Mouse (Mus musculus) heart, embryonic 15.5 days (tissue): ENCODE measurements around the gene Gfi1b. TPM values are rescaled to one million over a fixed set of nuclear protein-coding genes. Genes with fewer than 3 reads are reported as not detected.
A peak's percentile ranks its signal among the peaks of the same experiment; 100 is the strongest.

Experiments used
- ATAC-seq: fragments of 200-750 bp; cut with Nextera tagmentation; replicated peaks from 2 replicates; pipeline ENCODE4 v1.8.0; 2017; ENCODE audit warnings: low read depth, moderate TSS enrichment; ENCODE audit not compliant: insufficient number of reproducible peaks, insufficient read depth, low FRiP score
- H3K27ac ChIP-seq: fragments of 300-500 bp; sonication (generic); 2 replicates; pipeline ENCODE4 v1.5.1; 2015; ENCODE audit warnings: mild to moderate bottlenecking, inconsistent platforms
- H3K27me3 ChIP-seq: fragments of 300-500 bp; sonication (generic); 2 replicates; pipeline ENCODE4 v1.6.1; 2015; ENCODE audit warnings: inconsistent platforms
- H3K36me3 ChIP-seq: fragments of 300-500 bp; sonication (generic); 2 replicates; pipeline ENCODE4 v1.6.1; 2015; ENCODE audit warnings: mild to moderate bottlenecking, inconsistent platforms
- H3K4me1 ChIP-seq: fragments of 300-500 bp; sonication (generic); replicated peaks from 2 replicates; pipeline ENCODE4 v1.6.1; 2015; ENCODE audit warnings: inconsistent platforms
- H3K4me2 ChIP-seq: fragments of 300-500 bp; sonication (generic); 2 replicates; pipeline ENCODE4 v1.6.1; 2015; ENCODE audit warnings: inconsistent platforms, mild to moderate bottlenecking, moderate library complexity
- H3K4me3 ChIP-seq: fragments of 300-500 bp; sonication (generic); 2 replicates; pipeline ENCODE4 v1.5.1; 2015; ENCODE audit warnings: mild to moderate bottlenecking, inconsistent platforms
- H3K9ac ChIP-seq: fragments of 300-500 bp; sonication (generic); 2 replicates; pipeline ENCODE4 v1.6.1; 2015; ENCODE audit warnings: mild to moderate bottlenecking, inconsistent platforms
- H3K9me3 ChIP-seq: fragments of 300-500 bp; sonication (generic); replicated peaks from 2 replicates; pipeline ENCODE4 v1.6.1; 2016; ENCODE audit warnings: inconsistent platforms
- WGBS: fragments of 180-500 bp; shearing (Covaris S2); methylation state at CpG from one replicate; pipeline ENCODE4 v1.1.7; 2015; ENCODE audit warnings: mixed read lengths; 5-methylcytosine and 5-hydroxymethylcytosine counted together
- polyA plus RNA-seq: library from polyadenylated mRNA; unstranded; fragments of >200 nt; fragmentation: Nextera tagmentation; extraction: Ambion mirVana; gene quantifications from 2 replicates; pipeline ENCODE4 v1.2.1, GENCODE M21; 2015

Gene Gfi1b
- polyA plus RNA-seq, 1 experiment from 2014 or later: 0.25 TPM

DNA sequence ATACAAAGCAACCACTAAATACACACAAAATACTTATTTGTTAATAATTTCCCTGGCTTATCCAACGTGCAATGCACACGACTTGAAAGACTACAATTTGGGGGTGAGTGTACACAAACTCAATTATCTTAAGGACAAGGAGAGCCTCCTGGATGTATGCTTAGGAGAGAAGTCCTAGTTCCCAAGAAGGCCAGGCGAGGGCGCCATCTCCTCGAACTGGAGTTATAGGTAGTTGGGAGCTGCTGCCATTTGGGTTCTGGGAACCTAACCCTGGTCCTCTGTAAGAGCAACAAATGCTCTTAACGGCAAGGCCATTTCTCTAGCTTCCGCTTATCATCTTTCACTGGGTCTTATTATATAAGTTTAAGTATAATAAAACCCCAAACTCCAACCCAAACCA is 18.0 kb upstream of the Gfi1b start:
- Histone ChIP-seq H3K4me2 (no peak overlapping the region), H3K4me3 (no peak overlapping the region), H3K4me1 (peaks cover 16% of the 10 kb centered on the region), H3K9me3 (no peaks in the 10 kb centered on the region), H3K36me3 (no peaks in the 10 kb centered on the region), H3K9ac (no peak overlapping the region), H3K27me3 (no peaks in the 10 kb centered on the region), H3K27ac (no peak overlapping the region)
- ATAC-seq: no peak
- 56% methylated on average over 7 of the region's 7 CpGs for WGBS

DNA sequence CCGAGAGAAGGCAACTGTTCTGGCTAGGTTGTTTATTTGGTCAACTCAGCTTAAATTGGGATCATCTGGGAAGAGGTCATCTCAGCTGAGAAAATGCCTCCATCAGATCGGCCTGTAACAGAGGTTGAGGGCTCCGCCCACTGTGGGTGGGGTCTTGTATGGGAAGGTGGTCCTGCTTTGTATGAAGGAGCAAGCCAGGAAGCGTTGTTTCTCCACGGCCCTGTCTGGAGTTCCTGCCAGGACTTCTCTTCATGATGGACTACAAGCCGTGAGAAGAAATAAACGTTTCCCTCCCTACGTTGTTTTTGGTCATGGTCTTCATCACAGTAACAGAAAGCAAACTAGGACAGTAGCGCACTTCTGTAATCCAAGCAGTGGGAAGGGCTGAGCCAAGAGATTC is 17.1 kb upstream of the Gfi1b start:
- peaks cover 16% of the 10 kb centered on the region for H3K4me1 ChIP-seq
- 9% methylated on average over 9 of the region's 9 CpGs for WGBS
- H3K9me3 ChIP-seq: no peaks in the 10 kb centered on the region
- no peak overlapping the region for H3K4me3 ChIP-seq
- peak overlapping the region; percentile 21 for H3K4me2 ChIP-seq
- H3K27me3 ChIP-seq: no peaks in the 10 kb centered on the region
- no peak overlapping the region for H3K27ac ChIP-seq
- no peak overlapping the region for H3K9ac ChIP-seq
- no peak for ATAC-seq
- no peaks in the 10 kb centered on the region for H3K36me3 ChIP-seq

DNA sequence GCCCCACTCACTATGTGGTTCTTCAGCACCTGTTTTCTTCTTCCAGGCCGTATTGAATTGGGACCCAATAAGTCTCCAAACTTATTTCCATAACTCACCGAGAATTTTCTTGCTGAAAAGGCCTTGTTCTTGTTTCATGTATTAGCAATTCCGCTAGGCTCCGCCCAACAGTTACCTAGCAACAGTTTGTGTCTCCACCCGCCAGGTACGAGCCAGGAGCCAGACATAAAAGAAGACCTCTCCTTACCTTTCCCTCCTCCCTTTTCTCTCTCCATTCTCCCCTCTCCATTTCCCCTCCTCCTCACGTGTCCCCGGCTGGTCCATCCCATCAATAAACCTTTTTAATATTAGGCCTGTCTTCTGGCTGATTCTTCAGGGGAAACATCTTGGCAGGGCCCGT is 16.6 kb upstream of the Gfi1b start:
- Histone ChIP-seq H3K36me3 (no peaks in the 10 kb centered on the region), H3K9ac (no peak overlapping the region), H3K4me2 (peak overlapping the region; percentile 21), H3K9me3 (no peaks in the 10 kb centered on the region), H3K27ac (no peak overlapping the region), H3K27me3 (no peaks in the 10 kb centered on the region), H3K4me1 (peaks cover 16% of the 10 kb centered on the region), H3K4me3 (no peak overlapping the region)
- WGBS: 34% methylated on average over 9 of the region's 9 CpGs
- no peak for ATAC-seq

DNA sequence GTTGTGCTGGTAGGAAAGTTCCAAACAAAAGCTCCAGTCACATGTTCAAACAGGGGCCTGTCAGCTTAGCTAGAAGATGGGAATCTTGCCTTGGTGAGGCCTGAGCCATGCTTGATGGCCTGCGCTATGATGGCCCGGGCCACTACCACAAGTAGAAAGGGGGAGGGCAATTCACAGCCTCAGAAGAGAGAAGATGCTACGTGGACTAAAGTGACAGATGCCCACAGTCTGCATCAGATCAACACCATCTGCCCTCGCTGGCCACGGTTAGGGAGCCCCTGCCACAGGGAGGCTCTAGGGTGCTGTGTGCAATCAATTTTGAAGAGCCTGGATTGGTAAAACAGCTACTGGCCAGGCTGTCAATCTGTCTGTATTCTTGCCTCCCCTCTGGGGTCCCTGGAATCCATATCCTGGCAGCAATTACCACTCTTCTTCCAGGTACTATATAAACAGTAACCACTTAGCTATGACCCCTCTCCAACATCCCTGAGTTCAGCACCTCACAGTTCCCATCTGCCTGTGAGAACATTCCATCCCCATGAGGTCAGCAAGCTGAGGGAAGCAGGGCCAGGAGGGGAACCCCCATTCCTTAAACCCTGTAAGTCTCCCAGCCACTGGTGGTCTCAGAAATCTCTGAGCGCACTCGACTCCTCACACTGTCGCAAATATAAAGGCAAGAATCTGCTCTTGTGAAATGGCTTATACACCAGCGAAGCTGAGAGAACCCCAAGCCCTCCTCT is 15.5 kb upstream of the Gfi1b start:
- Histone ChIP-seq H3K4me1 (peaks cover 16% of the 10 kb centered on the region), H3K9me3 (no peaks in the 10 kb centered on the region), H3K4me3 (no peak overlapping the region), H3K36me3 (no peaks in the 10 kb centered on the region), H3K27ac (no peak overlapping the region), H3K27me3 (no peaks in the 10 kb centered on the region), H3K9ac (no peak overlapping the region), H3K4me2 (no peak overlapping the region)
- WGBS: 69% methylated on average over 9 of the region's 9 CpGs
- ATAC-seq: no peak

DNA sequence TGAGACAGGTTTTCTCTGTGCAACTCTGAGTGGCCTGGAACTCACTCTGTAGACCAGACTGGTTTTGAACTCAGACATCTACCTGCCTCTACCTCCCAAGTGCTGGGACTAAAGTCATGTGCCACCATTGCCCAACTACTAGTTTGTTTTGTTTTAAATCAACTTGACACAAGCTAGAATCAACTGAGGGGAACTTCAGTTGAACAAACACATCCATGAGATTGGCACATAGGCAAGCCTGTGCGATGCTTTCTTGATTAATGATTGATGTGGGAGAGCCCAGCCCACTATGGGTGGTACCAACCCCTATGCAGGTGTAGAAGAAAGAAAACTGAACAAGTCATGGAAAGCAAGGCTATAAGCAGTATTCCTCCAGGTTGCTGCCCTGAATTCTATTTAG is 13.4 kb upstream of the Gfi1b start:
- Histone ChIP-seq H3K27me3 (no peaks in the 10 kb centered on the region), H3K9me3 (no peaks in the 10 kb centered on the region), H3K4me3 (no peak overlapping the region), H3K27ac (no peak overlapping the region), H3K9ac (no peak overlapping the region), H3K4me2 (no peak overlapping the region), H3K4me1 (peaks cover 5% of the 10 kb centered on the region; the same call in 1 of the 2 replicates), H3K36me3 (no peaks in the 10 kb centered on the region)
- WGBS: 78% methylated on average over 1 of the region's 1 CpGs
- no peak for ATAC-seq

DNA sequence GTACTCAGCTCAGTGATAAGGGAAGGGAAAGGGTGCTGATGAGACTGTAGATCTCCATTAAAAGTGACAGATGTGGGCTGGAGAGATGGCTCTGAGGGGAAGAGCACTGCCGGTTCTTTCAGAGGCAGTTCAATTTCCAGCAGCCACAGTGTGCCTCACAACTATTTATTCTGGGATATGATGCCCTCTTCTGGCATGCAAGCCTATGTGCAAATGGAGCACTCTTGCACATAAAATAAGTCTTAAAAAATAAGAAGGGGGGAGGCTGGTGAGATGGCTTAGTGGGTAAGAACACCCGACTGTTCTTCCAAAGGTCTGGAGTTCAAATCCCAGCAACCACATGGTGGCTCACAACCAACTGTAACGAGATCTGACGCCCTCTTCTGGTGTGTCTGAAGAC is 11.4 kb upstream of the Gfi1b start:
- H3K36me3 ChIP-seq: no peaks in the 10 kb centered on the region
- no peaks in the 10 kb centered on the region for H3K9me3 ChIP-seq
- no peak for ATAC-seq
- no peaks in the 10 kb centered on the region for H3K27me3 ChIP-seq
- H3K4me3 ChIP-seq: no peak overlapping the region
- H3K9ac ChIP-seq: no peak overlapping the region
- 0 out of 2 replicates have a peak, but pooled peaks cover 4% of the 10 kb centered on the region for H3K4me1 ChIP-seq
- 44% methylated on average over 4 of the region's 4 CpGs for WGBS
- no peak overlapping the region for H3K27ac ChIP-seq
- no peak overlapping the region for H3K4me2 ChIP-seq

DNA sequence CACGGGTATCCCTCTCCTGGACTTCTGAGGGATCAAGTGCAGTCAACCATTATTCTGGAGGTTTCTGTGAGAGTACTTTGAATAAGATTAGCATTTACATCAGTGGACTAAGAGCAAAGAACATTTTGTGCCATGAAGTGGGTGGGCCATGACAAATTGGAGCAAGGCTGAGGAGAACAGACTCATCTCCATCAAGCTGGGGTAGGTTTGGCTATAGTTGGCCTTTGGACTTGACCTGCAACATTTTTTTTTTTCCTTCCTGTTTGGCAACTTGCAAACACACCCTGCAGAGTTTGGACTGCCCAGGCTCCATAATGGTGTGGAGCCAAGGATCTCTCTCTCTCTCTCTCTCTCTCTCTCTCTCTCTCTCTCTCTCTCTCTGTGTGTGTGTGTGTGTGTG is 10.8 kb upstream of the Gfi1b start:
- Histone ChIP-seq H3K9me3 (no peaks in the 10 kb centered on the region), H3K9ac (no peak overlapping the region), H3K27ac (no peak overlapping the region), H3K27me3 (peaks cover under 1% of the 10 kb centered on the region; the same call in 1 of the 2 replicates), H3K4me3 (no peak overlapping the region), H3K4me2 (no peak overlapping the region), H3K4me1 (0 out of 2 replicates have a peak, but pooled peaks cover 4% of the 10 kb centered on the region), H3K36me3 (no peaks in the 10 kb centered on the region)
- WGBS: 62% methylated on average over 1 of the region's 1 CpGs
- ATAC-seq: no peak

DNA sequence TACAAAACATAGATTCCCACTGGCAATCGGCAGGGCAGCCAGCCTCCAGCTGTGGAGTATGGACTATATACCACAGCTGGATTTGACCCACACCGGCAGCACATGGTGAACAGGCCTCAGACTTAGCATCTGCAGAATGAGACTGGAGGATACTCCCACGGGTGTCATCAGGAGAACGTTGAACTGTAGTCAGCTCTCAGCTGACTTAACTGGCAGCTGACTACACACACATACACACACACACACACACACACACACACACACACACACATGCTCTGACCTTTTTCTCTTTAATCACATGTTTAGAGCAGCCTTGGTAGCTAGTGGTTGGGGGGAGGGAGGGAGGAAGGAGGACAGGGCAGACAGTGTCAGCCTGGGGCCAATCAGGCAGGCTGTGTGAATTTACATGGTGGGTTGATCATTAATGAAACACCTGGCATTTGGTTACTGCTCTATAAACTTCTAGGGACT is 8.2 kb upstream of the Gfi1b start:
- Histone ChIP-seq H3K27ac (no peak overlapping the region), H3K9ac (no peak overlapping the region), H3K4me2 (no peak overlapping the region), H3K27me3 (peaks cover 5% of the 10 kb centered on the region; the same call in 1 of the 2 replicates), H3K4me3 (no peak overlapping the region), H3K9me3 (no peaks in the 10 kb centered on the region), H3K36me3 (no peaks in the 10 kb centered on the region), H3K4me1 (no peaks in the 10 kb centered on the region)
- no peak for ATAC-seq
- 34% methylated on average over 4 of the region's 4 CpGs for WGBS

DNA sequence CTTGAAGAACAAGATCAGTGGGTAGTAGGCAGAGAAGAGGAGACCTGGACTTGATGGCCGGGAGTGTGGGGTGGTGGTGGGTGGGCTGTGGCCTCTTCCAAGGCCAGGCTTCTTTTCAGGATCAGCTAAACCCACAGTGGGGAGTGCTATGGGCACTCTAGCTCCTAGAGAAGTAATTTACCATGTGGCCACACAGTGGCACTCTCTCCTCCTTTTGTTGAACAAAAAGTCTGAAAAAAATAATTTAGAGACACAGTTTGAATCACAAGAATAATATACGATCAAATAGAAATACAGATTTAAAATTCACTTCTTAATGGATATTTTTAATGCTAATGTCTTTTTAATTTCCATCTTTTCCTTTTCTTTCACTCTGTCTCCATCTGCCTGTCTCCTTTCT is 6.3 kb upstream of the Gfi1b start:
- Histone ChIP-seq H3K9ac (no peak overlapping the region), H3K27ac (no peak overlapping the region), H3K36me3 (no peaks in the 10 kb centered on the region), H3K4me2 (no peak overlapping the region), H3K9me3 (no peaks in the 10 kb centered on the region), H3K4me1 (no peaks in the 10 kb centered on the region), H3K4me3 (no peak overlapping the region), H3K27me3 (peaks cover 5% of the 10 kb centered on the region; the same call in 1 of the 2 replicates)
- WGBS: 51% methylated on average over 2 of the region's 2 CpGs
- ATAC-seq: no peak

DNA sequence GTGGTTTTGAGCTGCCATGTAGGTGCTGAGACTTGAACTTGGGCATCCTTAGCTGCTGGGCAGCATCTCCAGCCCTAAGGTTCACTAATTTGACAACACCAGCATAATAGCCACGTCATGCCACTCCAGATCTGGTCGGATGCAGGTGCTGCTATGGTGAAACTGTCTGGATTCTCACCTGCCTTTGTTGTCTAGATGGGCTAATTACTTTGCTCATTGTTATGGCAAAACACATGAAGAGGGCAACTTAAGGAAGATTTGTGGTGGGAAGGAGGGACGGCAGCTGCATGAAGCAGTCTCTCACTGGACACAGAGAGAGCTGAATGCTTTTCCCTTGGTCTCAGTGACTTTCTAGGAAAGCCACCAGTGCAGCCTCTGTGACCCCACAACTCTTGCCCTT is 4.3 kb upstream of the Gfi1b start:
- 73% methylated on average over 3 of the region's 3 CpGs for WGBS
- H3K4me2 ChIP-seq: no peak overlapping the region
- no peak overlapping the region for H3K27ac ChIP-seq
- H3K9me3 ChIP-seq: no peaks in the 10 kb centered on the region
- peaks cover 7% of the 10 kb centered on the region for H3K4me1 ChIP-seq
- no peaks in the 10 kb centered on the region for H3K36me3 ChIP-seq
- peaks cover 21% of the 10 kb centered on the region for H3K27me3 ChIP-seq
- no peak for ATAC-seq
- no peak overlapping the region for H3K9ac ChIP-seq
- H3K4me3 ChIP-seq: no peak overlapping the region

DNA sequence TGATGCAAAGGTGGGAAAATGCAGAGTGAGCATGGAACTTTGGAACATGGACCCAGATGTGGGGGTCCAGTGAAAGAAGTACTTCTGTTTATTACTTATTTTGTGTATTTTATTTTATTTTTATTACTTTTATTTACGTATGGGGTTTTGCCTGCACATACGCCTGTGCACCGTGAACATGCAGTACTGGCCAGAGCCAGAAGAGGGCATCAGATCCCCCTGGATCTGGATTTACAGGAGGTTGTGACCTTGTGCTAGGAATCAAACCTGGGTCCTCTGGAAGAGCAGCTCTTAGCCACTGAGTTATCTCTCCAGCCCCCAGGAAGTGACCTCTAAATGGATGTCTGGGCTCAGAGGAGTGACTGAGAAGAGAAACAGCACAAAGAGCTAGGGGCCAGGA is 3.1 kb upstream of the Gfi1b start:
- WGBS: 88% methylated on average over 3 of the region's 3 CpGs
- Histone ChIP-seq H3K27ac (no peak overlapping the region), H3K27me3 (peaks cover 27% of the 10 kb centered on the region), H3K9ac (no peak overlapping the region), H3K9me3 (no peaks in the 10 kb centered on the region), H3K4me3 (no peak overlapping the region), H3K36me3 (no peaks in the 10 kb centered on the region), H3K4me1 (peaks cover 7% of the 10 kb centered on the region), H3K4me2 (no peak overlapping the region)
- no peak for ATAC-seq

DNA sequence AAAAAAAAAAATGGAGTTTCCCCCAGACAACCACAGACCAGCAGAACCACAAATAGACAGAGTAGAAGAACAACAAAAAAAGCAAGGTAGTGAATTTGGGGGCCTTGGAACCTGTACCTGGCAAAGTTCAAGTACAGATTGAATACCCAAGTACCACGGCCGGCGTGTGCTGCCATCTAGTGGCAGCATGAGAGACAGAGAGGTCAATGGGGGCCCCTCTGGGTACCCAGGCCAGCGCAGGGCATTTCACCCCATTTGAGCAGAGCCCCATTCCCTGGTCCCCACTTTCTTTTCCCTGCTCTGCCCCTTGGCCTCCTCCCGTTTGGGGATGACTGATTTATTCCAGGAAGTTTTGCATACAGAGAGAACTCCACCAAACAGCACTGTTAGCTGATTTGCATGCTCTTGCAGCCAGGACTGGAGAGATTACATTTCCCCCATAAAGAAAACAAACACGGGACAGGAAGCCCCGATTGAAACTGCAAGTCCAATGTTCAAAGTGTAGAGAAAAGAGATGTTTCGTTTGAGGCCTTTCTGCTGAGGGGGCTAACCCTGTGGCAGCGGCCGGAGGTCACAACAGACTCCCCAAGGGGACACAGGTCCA is 841 bp upstream of the Gfi1b start:
- peaks cover 9% of the 10 kb centered on the region for H3K4me1 ChIP-seq
- no peak for ATAC-seq
- no peak overlapping the region for H3K4me3 ChIP-seq
- no peaks in the 10 kb centered on the region for H3K36me3 ChIP-seq
- no peak overlapping the region for H3K27ac ChIP-seq
- H3K9ac ChIP-seq: no peak overlapping the region
- WGBS: 21% methylated on average over 10 of the region's 10 CpGs
- no peaks in the 10 kb centered on the region for H3K9me3 ChIP-seq
- no peak overlapping the region for H3K4me2 ChIP-seq
- H3K27me3 ChIP-seq: peaks cover 26% of the 10 kb centered on the region
